19 mouse cellular contexts compared by ENCODE assay signal in genomic region chr2:7069458-7069857, GRCm38 (mm10).
A peak's percentile ranks its signal among the peaks of the same experiment; 100 is the strongest.
DNase-seq lines count a peak whose midpoint lies in the region; ATAC-seq and TF ChIP-seq lines count a peak whose summit lies in the region.
"Had no signal": no experiment of that assay in that cellular context is flagged by ENCODE, and none has a peak within 500 bp of the region (broad histone marks: within the 10 kb centered on the region; RNA-seq: fewer than 3 reads in every experiment).

No protein-coding gene starts in this region.

- intact Hi-C loops in heart, postnatal 25 days (cut with DNase I) = no loop called here

- H3K4me2 ChIP-seq in kidney, postnatal 0 days (ENCODE audit: low read length) = no peak overlapping the region
- no peak overlapping the region for H3K4me2 ChIP-seq in limb, embryonic 14.5 days (replicated peaks; ENCODE audit: low read depth, low read length, severe bottlenecking)
- H3K4me2 ChIP-seq in neural tube, embryonic 15.5 days = no peak overlapping the region
- H3K4me2 ChIP-seq in midbrain, postnatal 0 days (ENCODE audit: low read depth, low read length, poor library complexity, severe bottlenecking) = no peak overlapping the region
- H3K4me2 ChIP-seq: embryonic facial prominence, embryonic 15.5 days; limb, embryonic 15.5 days; liver, embryonic 15.5 days; midbrain, embryonic 13.5 days had no signal

- H3K9ac ChIP-seq in kidney, postnatal 0 days (ENCODE audit: low read depth, low read length) = no peak overlapping the region
- no peak overlapping the region for H3K9ac ChIP-seq in limb, embryonic 14.5 days (ENCODE audit: low read depth, low read length, severe bottlenecking)
- no peak overlapping the region for H3K9ac ChIP-seq in neural tube, embryonic 15.5 days (replicated peaks)
- H3K9ac ChIP-seq in midbrain, postnatal 0 days (replicated peaks; ENCODE audit: low read length, poor library complexity, severe bottlenecking) = no peak overlapping the region
- H3K9ac ChIP-seq: embryonic facial prominence, embryonic 15.5 days; limb, embryonic 15.5 days; liver, embryonic 15.5 days; midbrain, embryonic 13.5 days had no signal

- H3K4me1 ChIP-seq in kidney, postnatal 0 days (replicated peaks; ENCODE audit: insufficient read depth, low read length) = no peaks in the 10 kb centered on the region
- peaks cover 3% of the 10 kb centered on the region; the same call in 1 of the 2 replicates for H3K4me1 ChIP-seq in limb, embryonic 14.5 days (ENCODE audit: control insufficient read depth, insufficient read depth, low read length)
- H3K4me1 ChIP-seq in neural tube, embryonic 15.5 days = 0 out of 2 replicates have a peak, but pooled peaks cover 7% of the 10 kb centered on the region
- no peaks in the 10 kb centered on the region for H3K4me1 ChIP-seq in midbrain, postnatal 0 days (ENCODE audit: insufficient read depth, low read length)
- H3K4me1 ChIP-seq: embryonic facial prominence, embryonic 15.5 days; limb, embryonic 15.5 days; liver, embryonic 15.5 days; midbrain, embryonic 13.5 days had no signal

- peak; percentile 47 for DNase-seq in kidney, postnatal 0 days (ENCODE audit: low spot score)
- DNase-seq in kidney, adult 9 months = no peak
- DNase-seq in embryo, embryonic 11.5 days (ENCODE audit: low read depth, low spot score) = peak; percentile 46
- peak; percentile 45 for DNase-seq in limb, embryonic 14.5 days (ENCODE audit: low spot score)
- DNase-seq in heart, postnatal 25 days (ENCODE audit: low spot score) = no peak
- DNase-seq in midbrain, postnatal 0 days (ENCODE audit: low spot score) = no peak
- DNase-seq: adrenal gland, adult 2 months; cerebellum, adult 9-10 months; gastrocnemius, postnatal 36 days; right cerebral cortex, adult 18-20 months had no signal

- TF ChIP-seq POLR2A in limb, embryonic 14.5 days (IDR thresholded peaks at IDR 0.05; ENCODE audit: borderline replicate concordance, extremely low read depth, insufficient read depth, insufficient read length) = no peak

- no peak for ATAC-seq in kidney, postnatal 0 days (replicated peaks; ENCODE audit: low FRiP score, low read depth)
- ATAC-seq in limb, embryonic 14.5 days (ENCODE audit: low FRiP score, low read depth) = peak; percentile 23; the same call in 1 of the 2 replicates
- ATAC-seq in neural tube, embryonic 15.5 days (ENCODE audit: low FRiP score) = peak; percentile 68
- no peak for ATAC-seq in midbrain, postnatal 0 days (ENCODE audit: low FRiP score)
- ATAC-seq: forebrain, embryonic 16.5 days; midbrain, embryonic 13.5 days had no signal

- H3K36me3 ChIP-seq in kidney, postnatal 0 days (ENCODE audit: insufficient read depth, low read length) = no peaks in the 10 kb centered on the region
- no peaks in the 10 kb centered on the region for H3K36me3 ChIP-seq in limb, embryonic 14.5 days (ENCODE audit: control insufficient read depth, insufficient read depth, low read length)
- H3K36me3 ChIP-seq in neural tube, embryonic 15.5 days = no peaks in the 10 kb centered on the region
- H3K36me3 ChIP-seq in midbrain, postnatal 0 days (ENCODE audit: insufficient read depth, low read length) = no peaks in the 10 kb centered on the region
- H3K36me3 ChIP-seq: embryonic facial prominence, embryonic 15.5 days; heart, embryonic 10.5 days; limb, embryonic 15.5 days; liver, embryonic 15.5 days; midbrain, embryonic 13.5 days had no signal

- no peak overlapping the region for H3K4me3 ChIP-seq in kidney, postnatal 0 days (replicated peaks; ENCODE audit: low read depth, low read length)
- no peak overlapping the region for H3K4me3 ChIP-seq in limb, embryonic 14.5 days (replicated peaks; ENCODE audit: low read length)
- H3K4me3 ChIP-seq in neural tube, embryonic 15.5 days (replicated peaks) = no peak overlapping the region
- H3K4me3 ChIP-seq in midbrain, postnatal 0 days (ENCODE audit: low read depth, low read length) = no peak overlapping the region
- H3K4me3 ChIP-seq: embryonic facial prominence, embryonic 15.5 days; heart, embryonic 10.5 days; limb, embryonic 15.5 days; liver, embryonic 15.5 days; midbrain, embryonic 13.5 days; myocyte had no signal

- no peaks in the 10 kb centered on the region for H3K27me3 ChIP-seq in kidney, postnatal 0 days (ENCODE audit: insufficient read depth, low read length)
- H3K27me3 ChIP-seq in limb, embryonic 14.5 days (ENCODE audit: control insufficient read depth, insufficient read depth, low read length) = no peaks in the 10 kb centered on the region
- H3K27me3 ChIP-seq in neural tube, embryonic 15.5 days (replicated peaks) = no peaks in the 10 kb centered on the region
- H3K27me3 ChIP-seq in midbrain, postnatal 0 days (ENCODE audit: insufficient read depth, low read length) = no peaks in the 10 kb centered on the region
- H3K27me3 ChIP-seq: embryonic facial prominence, embryonic 15.5 days; limb, embryonic 15.5 days; liver, embryonic 15.5 days; midbrain, embryonic 13.5 days had no signal

- H3K27ac ChIP-seq in kidney, postnatal 0 days = no peak overlapping the region
- H3K27ac ChIP-seq in limb, embryonic 14.5 days (replicated peaks; ENCODE audit: low read depth, low read length) = no peak overlapping the region
- no peak overlapping the region for H3K27ac ChIP-seq in neural tube, embryonic 15.5 days (replicated peaks)
- H3K27ac ChIP-seq in midbrain, postnatal 0 days (ENCODE audit: low read depth, low read length) = no peak overlapping the region
- H3K27ac ChIP-seq: embryonic facial prominence, embryonic 15.5 days; heart, embryonic 10.5 days; limb, embryonic 15.5 days; liver, embryonic 15.5 days; midbrain, embryonic 13.5 days; stomach, postnatal 0 days had no signal

- no peak for TF ChIP-seq CTCF in kidney, postnatal 0 days (IDR thresholded peaks at IDR 0.05; ENCODE audit: low read depth)
- TF ChIP-seq CTCF in midbrain, postnatal 0 days (IDR thresholded peaks at IDR 0.05) = no peak

- no peaks in the 10 kb centered on the region for H3K9me3 ChIP-seq in kidney, postnatal 0 days (replicated peaks; ENCODE audit: low read length)
- no peaks in the 10 kb centered on the region for H3K9me3 ChIP-seq in limb, embryonic 14.5 days (ENCODE audit: control insufficient read depth, low read length)
- H3K9me3 ChIP-seq in neural tube, embryonic 15.5 days (replicated peaks) = no peaks in the 10 kb centered on the region
- no peaks in the 10 kb centered on the region for H3K9me3 ChIP-seq in midbrain, postnatal 0 days (ENCODE audit: low read length)
- H3K9me3 ChIP-seq: embryonic facial prominence, embryonic 15.5 days; heart, embryonic 10.5 days; limb, embryonic 15.5 days; liver, embryonic 15.5 days; midbrain, embryonic 13.5 days had no signal

- 12% methylated on average over 3 of the region's 3 CpGs for WGBS in kidney, postnatal 0 days
- WGBS in limb, embryonic 14.5 days = 9% methylated on average over 3 of the region's 3 CpGs
- 13% methylated on average over 3 of the region's 3 CpGs for WGBS in neural tube, embryonic 15.5 days
- WGBS in midbrain, postnatal 0 days = 73% methylated on average over 3 of the region's 3 CpGs

Comparison
In these comparisons a context has a peak if more than half of its experiments do, and no peak if none do; other contexts are left out.
1. DNase-seq: peak in kidney, postnatal 0 days (single experiment), embryo, embryonic 11.5 days (single experiment) and limb, embryonic 14.5 days (single experiment); none in kidney, adult 9 months (single experiment), heart, postnatal 25 days (single experiment) and midbrain, postnatal 0 days (single experiment).
2. ATAC-seq: peak in limb, embryonic 14.5 days (single experiment) and neural tube, embryonic 15.5 days (single experiment); none in kidney, postnatal 0 days (single experiment) and midbrain, postnatal 0 days (single experiment).